Mouse (Mus musculus) lung, adult 18-20 months (tissue): ENCODE data around the gene Eaf2.
A peak's percentile ranks its signal among the peaks of the same experiment; 100 is the strongest.
"Not testable (repeated sequence)": the region's sequence is repeated elsewhere in the genome, so short reads cannot be mapped to it uniquely, and the experiment has no call there.

ENCODE experiments used
- DNase-seq, 2 experiments: peaks; one replicate each; pipeline ENCODE4 v3.0.0; 2022; ENCODE audit warnings: mixed read lengths in 2 of 2

Eaf2 gene

GRCm38 (mm10) chr16:36874583-36875275, at the start of gene Eaf2, which contains the start of gene Golgb1:
Eaf2 (minus strand) TSS chr16:36875003.
Golgb1 (plus strand) TSS chr16:36875140.
- DNase-seq, result peak; percentile 98 to 99

GRCm38 (mm10) chr16:36924312-36924711, 49.5 kb upstream of the Eaf2 start:
- no peak for DNase-seq

- no peak for DNase-seq
Measured at GRCm38 (mm10) chr16:36921980-36922379, 47.2 kb upstream of the Eaf2 start.

- DNase-seq, result no peak
Measured at GRCm38 (mm10) chr16:36921067-36921613, 46.3 kb upstream of the Eaf2 start.

GRCm38 (mm10) chr16:36920410-36920809, 45.6 kb upstream of the Eaf2 start:
- DNase-seq, result no peak

- DNase-seq, result no peak
Measured at GRCm38 (mm10) chr16:36918505-36918904, 43.7 kb upstream of the Eaf2 start.

GRCm38 (mm10) chr16:36914195-36914594, 39.4 kb upstream of the Eaf2 start:
- no peak for DNase-seq

- no peak for DNase-seq
Measured at GRCm38 (mm10) chr16:36912311-36912710, 37.5 kb upstream of the Eaf2 start.

GRCm38 (mm10) chr16:36911909-36912308, 37.1 kb upstream of the Eaf2 start:
- DNase-seq, result no peak

- no peak for DNase-seq
Measured at GRCm38 (mm10) chr16:36903156-36903555, 28.4 kb upstream of the Eaf2 start.

- no peak for DNase-seq
Measured at GRCm38 (mm10) chr16:36896712-36897111, 21.9 kb upstream of the Eaf2 start.

- no peak for DNase-seq
Measured at GRCm38 (mm10) chr16:36893317-36893716, 18.5 kb upstream of the Eaf2 start.

GRCm38 (mm10) chr16:36891415-36891814, 16.6 kb upstream of the Eaf2 start:
- DNase-seq, result no peak

- no peak for DNase-seq
Measured at GRCm38 (mm10) chr16:36890559-36890958, 15.8 kb upstream of the Eaf2 start.

- no peak for DNase-seq
Measured at GRCm38 (mm10) chr16:36887546-36887945, 12.7 kb upstream of the Eaf2 start.

GRCm38 (mm10) chr16:36885912-36886311, 11.1 kb upstream of the Eaf2 start:
- no peak for DNase-seq

- DNase-seq, result no peak
Measured at GRCm38 (mm10) chr16:36884881-36885280, 10.1 kb upstream of the Eaf2 start.

GRCm38 (mm10) chr16:36882737-36883343, 8.0 kb upstream of the Eaf2 start:
- no peak for DNase-seq

- DNase-seq, result peak in 1 of 2 experiments; percentile 19
Measured at GRCm38 (mm10) chr16:36877316-36877715, 2.5 kb upstream of the Eaf2 start.

GRCm38 (mm10) chr16:36875276-36875851, 561 bp upstream of the Eaf2 start:
- peak in 1 of 2 experiments; percentile 38 for DNase-seq

GRCm38 (mm10) chr16:36869442-36869841, 5.4 kb downstream of the Eaf2 start:
- no peak for DNase-seq

GRCm38 (mm10) chr16:36863585-36863984, 11.2 kb downstream of the Eaf2 start:
- DNase-seq, result no peak

GRCm38 (mm10) chr16:36851202-36851601, 23.6 kb downstream of the Eaf2 start:
- no peak for DNase-seq

GRCm38 (mm10) chr16:36846894-36847293, 27.9 kb downstream of the Eaf2 start:
- not testable (repeated sequence) for DNase-seq
